Mouse (Mus musculus) inflammation-experienced regulatory T-cells (primary cell): ENCODE measurements around the gene Olfr356. TPM values are rescaled to one million over a fixed set of nuclear protein-coding genes. Genes with fewer than 3 reads are reported as not detected.

Experiments used
- polyA plus RNA-seq, 2 experiments: library from polyadenylated mRNA; unstranded; fragments of 100-300 nt; shearing (Covaris generic); gene quantifications; one replicate each; pipeline ENCODE4 v1.2.1; 2017

Olfr356 gene
- not detected for polyA plus RNA-seq

DNA sequence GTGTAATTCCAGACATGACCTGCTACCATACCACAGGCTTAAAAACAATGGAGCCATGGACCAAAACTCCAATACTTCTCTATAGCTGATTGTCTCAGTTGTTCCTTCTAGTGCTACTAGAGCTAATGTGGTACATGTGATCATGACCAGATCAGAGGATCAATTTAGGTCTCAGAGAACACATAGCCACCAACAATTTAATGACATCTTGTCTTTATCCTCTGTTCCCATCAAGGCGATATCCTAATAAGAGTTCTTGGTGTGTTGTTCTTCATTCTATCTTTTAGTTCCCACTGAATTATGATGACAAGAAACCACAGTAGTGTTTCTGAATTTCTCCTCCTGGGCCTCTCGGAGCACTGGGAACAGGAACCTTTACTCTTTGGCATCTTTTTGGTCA is at the start of gene Olfr356:
TSS of gene Olfr356 (plus strand) at position 301 of the 400 bp plus-strand sequence.

DNA sequence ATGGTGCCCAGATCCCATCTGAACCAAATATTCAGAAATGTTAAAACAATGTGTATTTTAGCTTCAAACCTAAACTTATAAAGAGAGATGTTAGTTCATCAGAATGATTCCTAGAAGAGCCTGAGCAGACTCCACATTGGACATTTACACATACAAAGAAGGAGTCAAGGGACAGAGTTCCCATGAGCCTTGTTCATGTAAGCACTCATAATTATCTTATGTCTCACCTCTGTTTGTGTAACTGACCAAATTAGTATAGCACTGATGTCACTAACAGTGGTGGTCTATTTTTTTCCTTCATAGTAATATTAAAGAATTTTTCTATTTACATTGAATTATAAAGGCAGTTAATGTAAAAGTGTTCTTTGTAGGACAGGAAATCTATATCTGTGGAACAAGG is 44.1 kb upstream of the Olfr356 start, which contains the start of gene Olfr353:
TSS of gene Olfr353 (minus strand) at position 101 of the 400 bp plus-strand sequence.

GRCm38 (mm10) chr2:36905380-36905779 is 31.5 kb upstream of the Olfr356 start, which contains the start of gene Olfr354:
Gene Olfr354, plus strand, starts transcription at chr2:36905680.

GRCm38 (mm10) chr2:36928797-36929196 is 8.1 kb upstream of the Olfr356 start, which contains the start of gene Olfr355:
Gene Olfr355, minus strand, starts transcription at chr2:36928897.

Other genes starting within 250 kb of the Olfr356 start
- gene Olfr347, start 205.2 kb upstream of the Olfr356 start, polyA plus RNA-seq = not detected
- gene Olfr348, start 152.8 kb upstream of the Olfr356 start, polyA plus RNA-seq = not detected
- gene Olfr50, start 146.6 kb upstream of the Olfr356 start, polyA plus RNA-seq = under 1 TPM in 1 of 2 experiments, not detected in 1; 0.13 TPM
- not detected for gene Olfr3, start 120.1 kb upstream of the Olfr356 start, polyA plus RNA-seq
- not detected for gene Olfr350, start 90.8 kb upstream of the Olfr356 start, polyA plus RNA-seq
- not detected for gene Olfr351, start 74.5 kb upstream of the Olfr356 start, polyA plus RNA-seq
- gene Olfr352, start 68.7 kb upstream of the Olfr356 start, polyA plus RNA-seq = under 1 TPM in 1 of 2 experiments, not detected in 1; 0.09 TPM
- not detected for gene Olfr353, start 44.2 kb upstream of the Olfr356 start, polyA plus RNA-seq
- under 1 TPM; 0.05 to 0.31 TPM for gene Olfr354, start 31.4 kb upstream of the Olfr356 start, polyA plus RNA-seq
- gene Olfr355, start 8.2 kb upstream of the Olfr356 start, polyA plus RNA-seq = under 1 TPM; 0.37 to 0.56 TPM
- not detected for gene Olfr357, start 56.7 kb downstream of the Olfr356 start, polyA plus RNA-seq
- under 1 TPM; 0.11 to 0.22 TPM for gene Olfr358, start 72.2 kb downstream of the Olfr356 start, polyA plus RNA-seq
- gene Olfr360, start 128.6 kb downstream of the Olfr356 start, polyA plus RNA-seq = not detected
- under 1 TPM; 0.07 to 0.10 TPM for gene Olfr361, start 152.2 kb downstream of the Olfr356 start, polyA plus RNA-seq
- not detected for gene Olfr362, start 180.8 kb downstream of the Olfr356 start, polyA plus RNA-seq
- gene Olfr364-ps1, start 202.2 kb downstream of the Olfr356 start, polyA plus RNA-seq = not detected